ENCODE assay signal across 17 mouse cellular contexts in the genomic region with DNA sequence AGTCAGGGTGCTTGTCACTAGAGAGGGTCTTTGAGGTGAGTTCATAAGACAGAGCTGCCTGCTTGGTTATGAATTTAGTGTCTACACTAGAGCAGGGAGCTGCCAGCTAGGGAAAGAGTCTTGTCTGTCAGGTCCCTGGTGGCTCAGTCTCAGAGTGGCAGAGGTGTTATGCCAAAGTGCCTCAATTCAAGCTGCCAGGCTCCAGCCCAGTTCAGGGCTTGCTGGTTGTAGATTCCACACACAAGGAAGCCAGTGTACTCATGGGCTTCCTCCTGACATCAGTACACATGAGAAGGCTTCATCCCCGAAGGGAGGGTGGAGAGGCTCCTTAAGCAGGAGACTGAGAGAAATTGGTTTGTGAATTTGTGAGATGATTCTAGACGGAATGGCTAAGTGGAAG. TPM values are rescaled to one million over a fixed set of nuclear protein-coding genes. Genes with fewer than 3 reads are reported as not detected.
DNase-seq lines count a peak whose midpoint lies in the region; ATAC-seq and TF ChIP-seq lines count a peak whose summit lies in the region.
"Had no signal": no experiment of that assay in that cellular context is flagged by ENCODE, and none has a peak within 500 bp of the region (broad histone marks: within the 10 kb centered on the region; RNA-seq: fewer than 3 reads in every experiment).

No protein-coding gene starts in this region.

- no peak overlapping the region for H3K4me2 ChIP-seq in heart, embryonic 15.5 days
- H3K4me2 ChIP-seq: stomach, embryonic 15.5 days had no signal

- WGBS in heart, embryonic 15.5 days, result 86% methylated on average over 2 of the region's 2 CpGs

- H3K9me3 ChIP-seq in heart, embryonic 15.5 days (replicated peaks), result no peaks in the 10 kb centered on the region
- H3K9me3 ChIP-seq: stomach, embryonic 15.5 days had no signal

- no peak for TF ChIP-seq CTCF in left cerebral cortex, adult 2 months (IDR thresholded peaks at IDR 0.05)

- H3K4me3 ChIP-seq in left cerebral cortex, adult 2 months, result no peak overlapping the region
- H3K4me3 ChIP-seq in heart, embryonic 15.5 days, result no peak overlapping the region
- H3K4me3 ChIP-seq: stomach, embryonic 15.5 days had no signal

- peaks cover 21% of the 10 kb centered on the region for H3K4me1 ChIP-seq in heart, embryonic 15.5 days (replicated peaks)
- H3K4me1 ChIP-seq: stomach, embryonic 15.5 days had no signal

- no peak for ATAC-seq in heart, embryonic 15.5 days (replicated peaks; ENCODE audit: insufficient number of reproducible peaks, insufficient read depth, low FRiP score, low read depth)
- ATAC-seq: activated CD4-positive, CD25-positive, alpha-beta regulatory T cell, adult 4 months; forebrain, embryonic 16.5 days; liver, postnatal 0 days; Patski had no signal

- peak; percentile 19 to 24 for DNase-seq in heart, adult 18-20 months
- no peak for DNase-seq in heart, postnatal 4 days
- DNase-seq in left cerebral cortex, adult 2 months (ENCODE audit: extremely low spot score in 1 of 2, low spot score in 2 of 2), result no peak
- DNase-seq in left cerebral cortex, postnatal 25 days (ENCODE audit: low spot score in 2 of 2), result no peak
- DNase-seq in urinary bladder, adult 18-20 months (ENCODE audit: low spot score in 2 of 2), result no peak
- DNase-seq in lung, postnatal 25 days (ENCODE audit: low spot score), result no peak
- DNase-seq: cerebellum, adult 9-11 months; kidney, adult 11 months; liver, postnatal 0 days; lung, postnatal 14 days had no signal

- H3K27ac ChIP-seq in left cerebral cortex, adult 2 months, result peak overlapping the region; percentile 36; the same call in 1 of the 2 replicates
- H3K27ac ChIP-seq in heart, embryonic 15.5 days, result peak overlapping the region; percentile 70
- H3K27ac ChIP-seq: stomach, embryonic 15.5 days had no signal

- H3K36me3 ChIP-seq in heart, embryonic 15.5 days, result no peaks in the 10 kb centered on the region
- H3K36me3 ChIP-seq: stomach, embryonic 15.5 days had no signal

- no peak overlapping the region for H3K9ac ChIP-seq in heart, embryonic 15.5 days
- H3K9ac ChIP-seq: liver, postnatal 0 days; stomach, embryonic 15.5 days had no signal

- no peaks in the 10 kb centered on the region for H3K27me3 ChIP-seq in heart, embryonic 15.5 days
- H3K27me3 ChIP-seq: Patski; stomach, embryonic 15.5 days had no signal

- intact Hi-C loops in left cerebral cortex, adult 2 months (cut with DNase I), result no loop called here
- intact Hi-C loops in left cerebral cortex, postnatal 25 days (cut with DNase I), result no loop called here

RNA-seq across cellular contexts. Expression of a gene that starts 43.4 kb away (rescaled TPM):
- not detected for total RNA-seq in heart, adult 18-20 months (2021)
- total RNA-seq in heart, postnatal 4 days (2021), result under 1 TPM; 0.48 to 0.52 TPM
- 1 to 10 TPM; 5.5 to 5.7 TPM for total RNA-seq in left cerebral cortex, adult 2 months (2021)
- 1 to 10 TPM; 4.4 to 4.7 TPM for total RNA-seq in left cerebral cortex, postnatal 25 days (2021)
- 0.21 and 0.23 TPM in 2 replicates for polyA plus RNA-seq in heart, embryonic 15.5 days (2015; fragmentation: Nextera tagmentation; extraction: Ambion mirVana)
- total RNA-seq: megakaryocyte-erythroid progenitor cell, adult 5-6 weeks had no signal
- polyA plus RNA-seq: C2C12 had no signal

Comparison
In these comparisons a context has a peak if more than half of its experiments do, and no peak if none do; other contexts are left out.
1. DNase-seq: peak in heart, adult 18-20 months (2 of 2); none in heart, postnatal 4 days (single experiment), left cerebral cortex, adult 2 months (0 of 2), left cerebral cortex, postnatal 25 days (0 of 2), urinary bladder, adult 18-20 months (0 of 2) and lung, postnatal 25 days (single experiment).